In the genomic region with DNA sequence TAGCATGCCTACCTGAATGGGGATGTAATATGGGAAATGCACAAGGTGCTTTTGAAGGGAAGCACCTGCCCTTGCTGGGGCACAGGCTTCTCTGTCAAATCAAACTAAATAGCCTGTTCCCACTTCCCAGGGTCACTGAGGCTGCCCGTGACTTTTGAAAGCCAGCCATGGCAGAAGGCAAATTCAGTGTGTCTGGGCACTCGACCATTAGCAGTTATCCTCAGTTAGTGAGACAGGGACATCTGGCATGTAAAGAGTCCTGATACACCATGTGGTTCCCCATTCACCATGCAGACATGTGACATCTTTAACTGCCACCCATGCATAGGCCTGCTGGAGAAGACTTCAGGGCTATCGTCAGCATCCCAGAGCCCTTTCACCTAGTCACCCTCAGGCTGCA, we compare ENCODE assay signal across 19 mouse cellular contexts. TPM values are rescaled to one million over a fixed set of nuclear protein-coding genes. Genes with fewer than 3 reads are reported as not detected.
"Had no signal": no experiment of that assay in that cellular context is flagged by ENCODE, and none has a peak within 500 bp of the region (broad histone marks: within the 10 kb centered on the region; RNA-seq: fewer than 3 reads in every experiment).

No protein-coding gene starts in this region.

- H3K9ac ChIP-seq: lung, embryonic 14.5 days; midbrain, embryonic 12.5 days; neural tube, embryonic 13.5 days; neural tube, embryonic 15.5 days had no signal

- H3K36me3 ChIP-seq: midbrain, embryonic 12.5 days; neural tube, embryonic 13.5 days; neural tube, embryonic 15.5 days had no signal

- H3K4me2 ChIP-seq: lung, embryonic 14.5 days; midbrain, embryonic 12.5 days; neural tube, embryonic 13.5 days; neural tube, embryonic 15.5 days had no signal

- H3K4me3 ChIP-seq: midbrain, embryonic 10.5 days; midbrain, embryonic 12.5 days; myocyte; neural tube, embryonic 13.5 days; neural tube, embryonic 15.5 days had no signal

- DNase-seq: lung, adult 18-20 months; lung, embryonic 14.5 days; lung, postnatal 10 days; lung, postnatal 4 days; midbrain, embryonic 14.5 days; retina, postnatal 1 day; right cerebral cortex, postnatal 4 days; spleen, adult 18-20 months; thymus, adult 18-20 months; thymus, postnatal 14 days; thymus, postnatal 36 days had no signal

- H3K27ac ChIP-seq: midbrain, embryonic 10.5 days; midbrain, embryonic 12.5 days; neural tube, embryonic 13.5 days; neural tube, embryonic 15.5 days had no signal

- H3K9me3 ChIP-seq: midbrain, embryonic 10.5 days; midbrain, embryonic 12.5 days; neural tube, embryonic 13.5 days; neural tube, embryonic 15.5 days had no signal

RNA-seq across cellular contexts. Expression of a gene that starts 47.1 kb away (rescaled TPM):
- total RNA-seq: megakaryocyte, adult 5-6 weeks; megakaryocyte-erythroid progenitor cell, adult 5-6 weeks had no signal
- polyA plus RNA-seq: midbrain, embryonic 10.5 days; midbrain, embryonic 12.5 days; midbrain, embryonic 14.5 days; myocyte; neural tube, embryonic 11.5 days; neural tube, embryonic 13.5 days had no signal
